Mouse (Mus musculus) frontal cortex, postnatal 10 days (tissue): Measurements from ENCODE around the gene Eef1akmt3.
A peak's percentile ranks its signal among the peaks of the same experiment; 100 is the strongest.

Source experiments
- DNase-seq, 2 experiments: peaks; one replicate each; pipeline ENCODE4 v3.0.0; 2022; ENCODE audit warnings: low spot score in 2 of 2, mixed read lengths in 1 of 2

Eef1akmt3 gene

GRCm38 (mm10) chr10:127001297-127001696 is 40.0 kb downstream of the Eef1akmt3 start:
- peak in 1 of 2 experiments; percentile 7 for DNase-seq

GRCm38 (mm10) chr10:127000529-127000928 is 40.8 kb downstream of the Eef1akmt3 start, which contains the start of gene Avil:
TSS of gene Avil (plus strand) at chr10:127000709.
- no peak for DNase-seq

- DNase-seq: peak in 1 of 2 experiments; percentile 10
Measured at GRCm38 (mm10) chr10:126997340-126998113, 43.8 kb downstream of the Eef1akmt3 start.

- no peak for DNase-seq
Measured at GRCm38 (mm10) chr10:126993621-126994020, 47.7 kb downstream of the Eef1akmt3 start.

- DNase-seq: no peak
Measured at GRCm38 (mm10) chr10:126991676-126992075, 49.6 kb downstream of the Eef1akmt3 start.

GRCm38 (mm10) chr10:126990313-126991056 is 50.8 kb downstream of the Eef1akmt3 start:
- peak; percentile 56 to 78 for DNase-seq

- no peak for DNase-seq
Measured at GRCm38 (mm10) chr10:126988513-126989165, 52.7 kb downstream of the Eef1akmt3 start.

GRCm38 (mm10) chr10:126987183-126988118 is 53.9 kb downstream of the Eef1akmt3 start:
- DNase-seq: no peak

GRCm38 (mm10) chr10:126986541-126986961 is 54.8 kb downstream of the Eef1akmt3 start:
- peak; percentile 73 to 77 for DNase-seq

GRCm38 (mm10) chr10:126985579-126985978 is 55.7 kb downstream of the Eef1akmt3 start:
- no peak for DNase-seq

- DNase-seq: no peak
Measured at GRCm38 (mm10) chr10:126985127-126985526, 56.2 kb downstream of the Eef1akmt3 start.

GRCm38 (mm10) chr10:126984189-126985004 is 56.9 kb downstream of the Eef1akmt3 start:
- no peak for DNase-seq

GRCm38 (mm10) chr10:126983193-126983725 is 58.1 kb downstream of the Eef1akmt3 start:
- no peak for DNase-seq

GRCm38 (mm10) chr10:126981746-126982145 is 59.6 kb downstream of the Eef1akmt3 start:
- no peak for DNase-seq
